In genomic region chr3:104967548-104968300, GRCm38 (mm10) we compare ENCODE assay signal across 8 mouse cellular contexts. TPM values are rescaled to one million over a fixed set of nuclear protein-coding genes. Genes with fewer than 3 reads are reported as not detected.
DNase-seq lines count a peak whose midpoint lies in the region; ATAC-seq and TF ChIP-seq lines count a peak whose summit lies in the region.

No protein-coding gene starts in this region.

- H3K4me2 ChIP-seq in forebrain, embryonic 16.5 days (ENCODE audit: low read length), result peak overlapping the region; percentile 73

- WGBS in forebrain, embryonic 16.5 days, result under 1% methylated on average over 49 of the region's 49 CpGs
- WGBS in lung, adult 2 months, result under 1% methylated on average over 49 of the region's 49 CpGs
- 2% methylated on average over 49 of the region's 49 CpGs for WGBS in olfactory bulb, adult 2 months

- H3K9me3 ChIP-seq in ES-Bruce4 (replicated peaks; ENCODE audit: control insufficient read depth, insufficient read depth, low read length, poor library complexity, severe bottlenecking), result 0 out of 2 replicates have a peak, but pooled peaks cover 4% of the 10 kb centered on the region
- no peaks in the 10 kb centered on the region for H3K9me3 ChIP-seq in forebrain, embryonic 16.5 days (ENCODE audit: control insufficient read depth, low read length)

- TF ChIP-seq POLR2A in ES-Bruce4 (IDR thresholded peaks at IDR 0.05; ENCODE audit: insufficient read depth, low read length), result no peak
- peak; percentile 33; the same call in 1 of the 2 replicates for TF ChIP-seq POLR2A in lung, adult 2 months (IDR thresholded peaks at IDR 0.05; ENCODE audit: borderline replicate concordance, extremely low read depth, low read depth, low read length)
- TF ChIP-seq POLR2A in olfactory bulb, adult 2 months (IDR thresholded peaks at IDR 0.05; ENCODE audit: insufficient read depth, low read depth, low read length), result no peak

- peak; percentile 51; the same call in 1 of the 2 replicates for ATAC-seq in cerebellum, adult (ENCODE audit: insufficient number of reproducible peaks, low FRiP score, low TSS enrichment)
- peak; percentile 70 for ATAC-seq in forebrain, embryonic 16.5 days

- H3K4me3 ChIP-seq in ES-Bruce4 (ENCODE audit: low read depth, low read length), result peak overlapping the region; percentile 78
- peak overlapping the region; percentile 47 for H3K4me3 ChIP-seq in forebrain, embryonic 16.5 days (replicated peaks; ENCODE audit: low read length)
- peak overlapping the region; percentile 64 for H3K4me3 ChIP-seq in layer of hippocampus, adult 2 months
- peak overlapping the region; percentile 88 for H3K4me3 ChIP-seq in lung, adult 2 months (replicated peaks; ENCODE audit: extremely low read depth, low read depth, low read length)
- H3K4me3 ChIP-seq in olfactory bulb, adult 2 months (ENCODE audit: insufficient read depth, low read depth, low read length), result peak overlapping the region; percentile 91

- H3K27ac ChIP-seq in ES-Bruce4 (ENCODE audit: insufficient read depth, low read length), result no peak overlapping the region
- no peak overlapping the region for H3K27ac ChIP-seq in forebrain, embryonic 16.5 days (ENCODE audit: low read length)
- peak overlapping the region; percentile 71; the same call in 1 of the 2 replicates for H3K27ac ChIP-seq in layer of hippocampus, adult 2 months
- H3K27ac ChIP-seq in olfactory bulb, adult 2 months (ENCODE audit: insufficient read depth, low read depth, low read length), result no peak overlapping the region

- no peaks in the 10 kb centered on the region for H3K36me3 ChIP-seq in ES-Bruce4 (ENCODE audit: control insufficient read depth, insufficient read depth, low read length, poor library complexity, severe bottlenecking)
- H3K36me3 ChIP-seq in forebrain, embryonic 16.5 days (ENCODE audit: control insufficient read depth, insufficient read depth), result no peaks in the 10 kb centered on the region

- peak overlapping the region; percentile 70 for H3K9ac ChIP-seq in ES-Bruce4 (ENCODE audit: low read depth, poor library complexity, severe bottlenecking)
- peak overlapping the region; percentile 62 for H3K9ac ChIP-seq in forebrain, embryonic 16.5 days (replicated peaks; ENCODE audit: low read depth, low read length)

- TF ChIP-seq EP300 in ES-Bruce4 (IDR thresholded peaks at IDR 0.05; ENCODE audit: insufficient read depth, low read depth, low read length), result no peak

- peaks cover 2% of the 10 kb centered on the region; the same call in 1 of the 2 replicates for H3K27me3 ChIP-seq in ES-Bruce4 (ENCODE audit: control insufficient read depth, insufficient read depth, low read length, poor library complexity, severe bottlenecking)
- peaks cover 15% of the 10 kb centered on the region for H3K27me3 ChIP-seq in forebrain, embryonic 16.5 days (replicated peaks; ENCODE audit: control insufficient read depth, insufficient read depth, low read length)

- no peaks in the 10 kb centered on the region for H3K4me1 ChIP-seq in ES-Bruce4 (ENCODE audit: control insufficient read depth, insufficient read depth, low read length)
- peaks cover 8% of the 10 kb centered on the region for H3K4me1 ChIP-seq in forebrain, embryonic 16.5 days (replicated peaks; ENCODE audit: control insufficient read depth, insufficient read depth, low read length)
- no peaks in the 10 kb centered on the region; the same call in 1 of the 2 replicates for H3K4me1 ChIP-seq in lung, adult 2 months (ENCODE audit: control insufficient read depth, insufficient read depth, low read length)
- 0 out of 2 replicates have a peak, but pooled peaks cover 4% of the 10 kb centered on the region for H3K4me1 ChIP-seq in olfactory bulb, adult 2 months (ENCODE audit: control insufficient read depth, insufficient read depth, low read length)

- DNase-seq in heart, postnatal 36 days, result peak; percentile 93 to 97
- peak; percentile 61 to 91 for DNase-seq in layer of hippocampus, adult 2 months (ENCODE audit: low spot score in 2 of 2)
- peak; percentile 96 for DNase-seq in lung, adult 2 months
- peak; percentile 68 for DNase-seq in thymus, postnatal 0 days (ENCODE audit: low spot score)

- intact Hi-C loops in heart, postnatal 36 days (cut with DNase I), result loop anchor here (2.0 to 5.0 kb wide), 4 partner anchors 100 to 253 kb away; partner anchors contain the start of gene Rhoc

- peak; percentile 66 for TF ChIP-seq CTCF in ES-Bruce4 (IDR thresholded peaks at IDR 0.05; ENCODE audit: low read depth, low read length)
- peak; percentile 90 for TF ChIP-seq CTCF in layer of hippocampus, adult 2 months (conservative IDR thresholded peaks at IDR 0.05)
- peak; percentile 52 for TF ChIP-seq CTCF in lung, adult 2 months (IDR thresholded peaks at IDR 0.05; ENCODE audit: insufficient read depth, low read length)
- TF ChIP-seq CTCF in olfactory bulb, adult 2 months (IDR thresholded peaks at IDR 0.05; ENCODE audit: insufficient read depth, low read depth, low read length), result no peak; the same call in none of the 2 replicates

RNA-seq across cellular contexts. Expression of gene Wnt2b, which starts 6.0 kb away (rescaled TPM):
- 1.8 and 2.0 TPM in 2 replicates for polyA plus RNA-seq in ES-Bruce4 (2011; ENCODE audit: insufficient read depth, insufficient read length, low read depth, missing spikeins)
- 0.46 and 0.56 TPM in 2 replicates for polyA plus RNA-seq in forebrain, embryonic 16.5 days (2015; fragmentation: Nextera tagmentation; extraction: Ambion mirVana)
- total RNA-seq in heart, postnatal 36 days (2021), result 1 to 10 TPM; 1.1 to 1.8 TPM
- under 1 TPM; 0.41 to 0.47 TPM for total RNA-seq in layer of hippocampus, adult 2 months (2021)
- 3.5 and 4.9 TPM in 2 replicates for polyA plus RNA-seq in lung, adult 2 months (2012; rRNA removed)
- polyA plus RNA-seq in olfactory bulb, adult 2 months (2012; ENCODE audit: insufficient read depth, insufficient read length, low replicate concordance, missing spikeins), result not detected in 2 replicates
- 0.13 and 0.24 TPM in 2 replicates for polyA plus RNA-seq in thymus, postnatal 0 days (2015; fragmentation: Nextera tagmentation; extraction: Ambion mirVana)
